Mouse (Mus musculus) kidney, embryonic 15.5 days (tissue): ENCODE data around the gene Zkscan4. TPM values are rescaled to one million over a fixed set of nuclear protein-coding genes. Genes with fewer than 3 reads are reported as not detected.
A peak's percentile ranks its signal among the peaks of the same experiment; 100 is the strongest.

ENCODE experiments used
- microRNA counts: library from miRNA; unstranded; fragments of <30 nt; microRNA quantifications from one replicate; lab custom pipeline; 2016
- microRNA-seq: library from miRNA; unstranded; fragments of <30 nt; microRNA quantifications from one replicate; pipeline ENCODE4, GENCODE M21; 2016
- polyA plus RNA-seq: library from polyadenylated mRNA; unstranded; fragments of >200 nt; fragmentation: Nextera tagmentation; extraction: Ambion mirVana; gene quantifications from 2 replicates; pipeline ENCODE4 v1.2.1, GENCODE M21; 2015

Zkscan4 gene
- polyA plus RNA-seq, 1 experiment from 2014 or later, result 3.5 TPM

MicroRNA genes within 50 kb of the gene (microRNA counts, 519-probe panel; counts per million panel counts)
- 2,600 counts per million, percentile 55 among the panel's probes with 10 or more counts for microRNA mmu-miR-1896 (lab: Ali Mortazavi, UCI)

Small RNA genes within 50 kb of the gene (microRNA-seq; reads per million reads assigned to microRNA genes)
- not detected for gene Mir1896

Other genes starting within 250 kb of the Zkscan4 start
- not detected in 2 replicates for gene Gpx5, start 186.2 kb upstream of the Zkscan4 start, polyA plus RNA-seq
- 5.2 and 6.1 TPM in 2 replicates for gene Gpx6, start 166.8 kb upstream of the Zkscan4 start, polyA plus RNA-seq
- not detected in 2 replicates for gene Olfr1367, start 132.0 kb upstream of the Zkscan4 start, polyA plus RNA-seq
- 12.4 and 12.7 TPM in 2 replicates for gene Zscan12, start 116.1 kb upstream of the Zkscan4 start, polyA plus RNA-seq
- gene Zkscan3, start 76.2 kb upstream of the Zkscan4 start, polyA plus RNA-seq, result 82.5 and 84.2 TPM in 2 replicates
- gene Pgbd1, start 37.8 kb upstream of the Zkscan4 start, polyA plus RNA-seq, result 3.6 and 3.9 TPM in 2 replicates
- gene Zscan26, start 25.2 kb upstream of the Zkscan4 start, polyA plus RNA-seq, result 32.6 and 37.0 TPM in 2 replicates
- 2.0 and 2.9 TPM in 2 replicates for gene Nkapl, start 10.4 kb upstream of the Zkscan4 start, polyA plus RNA-seq
- not detected in 2 replicates for gene Gm10065, start 534 bp downstream of the Zkscan4 start, polyA plus RNA-seq
- gene AK157302, start 16.3 kb downstream of the Zkscan4 start, polyA plus RNA-seq, result 0.10 and 0.42 TPM in 2 replicates
- gene Gm11273, start 22.5 kb downstream of the Zkscan4 start, polyA plus RNA-seq, result 5.1 and 9.2 TPM in 2 replicates
- 6.4 and 6.7 TPM in 2 replicates for gene Zkscan8, start 52.2 kb downstream of the Zkscan4 start, polyA plus RNA-seq
- 0.13 and 0.21 TPM in 2 replicates for gene Olfr1366, start 63.9 kb downstream of the Zkscan4 start, polyA plus RNA-seq
- not detected in 2 replicates for gene Olfr1535, start 81.0 kb downstream of the Zkscan4 start, polyA plus RNA-seq
- not detected in 2 replicates for gene Olfr1364, start 102.9 kb downstream of the Zkscan4 start, polyA plus RNA-seq
- not detected in 2 replicates for gene Olfr1362, start 135.1 kb downstream of the Zkscan4 start, polyA plus RNA-seq
- gene Olfr11, start 163.6 kb downstream of the Zkscan4 start, polyA plus RNA-seq, result not detected in 2 replicates
- not detected in 2 replicates for gene Olfr1361, start 184.5 kb downstream of the Zkscan4 start, polyA plus RNA-seq
- gene Olfr1360, start 198.5 kb downstream of the Zkscan4 start, polyA plus RNA-seq, result not detected in 2 replicates
- gene Olfr1359, start 219.2 kb downstream of the Zkscan4 start, polyA plus RNA-seq, result not detected in 2 replicates
- gene Hist1h2bl, start 237.2 kb downstream of the Zkscan4 start, polyA plus RNA-seq, result 1.6 and 4.5 TPM in 2 replicates
- gene Hist1h2ai, start 237.5 kb downstream of the Zkscan4 start, polyA plus RNA-seq, result 29.5 and 35.5 TPM in 2 replicates
- gene Hist1h3h, start 238.8 kb downstream of the Zkscan4 start, polyA plus RNA-seq, result 14.2 and 15.6 TPM in 2 replicates
- 4.6 and 5.2 TPM in 2 replicates for gene Hist1h2bm, start 243.1 kb downstream of the Zkscan4 start, polyA plus RNA-seq